Mouse (Mus musculus): Measurements from ENCODE around the gene Cbfa2t3. TPM values are rescaled to one million over a fixed set of nuclear protein-coding genes. Genes with fewer than 3 reads are reported as not detected.
A peak's percentile ranks its signal among the peaks of the same experiment; 100 is the strongest.

The Cbfa2t3 gene
- total and polyA plus RNA-seq, 2 experiments: 0.28 to 1.3 TPM

DNA sequence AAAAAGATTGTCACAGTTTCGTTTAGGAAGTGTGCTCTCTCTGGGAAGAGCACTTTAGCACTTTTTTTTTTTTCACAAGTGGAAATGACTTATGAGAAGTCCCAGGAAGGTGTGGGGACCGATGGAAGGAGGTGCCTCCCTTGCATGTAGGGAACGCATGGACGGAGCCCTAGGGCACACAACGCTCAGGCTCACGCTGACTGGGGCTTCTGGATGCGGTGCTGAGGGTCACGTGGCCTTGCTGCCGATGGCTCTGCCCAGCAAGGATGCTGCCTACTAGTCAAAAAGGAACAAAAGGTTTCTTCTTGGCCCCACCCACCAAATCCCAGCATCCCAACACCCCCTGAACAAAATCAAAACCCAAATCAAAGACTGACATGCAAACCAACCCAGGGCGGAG is 69.5 kb downstream of the Cbfa2t3 start:
- DNase-seq (ENCODE audit: extremely low read depth, low read depth, low spot score): no peak
- Histone ChIP-seq H3K9ac (ENCODE audit: low read depth, low read length) (no peak overlapping the region), H3K27me3 (ENCODE audit: control insufficient read depth, insufficient read depth, low read length) (no peaks in the 10 kb centered on the region), H3K4me3 (ENCODE audit: insufficient read depth, low read depth, low read length) (no peak overlapping the region), H3K79me2 (ENCODE audit: control insufficient read depth, insufficient read depth, low read length) (no peaks in the 10 kb centered on the region), H3K4me1 (ENCODE audit: control insufficient read depth, insufficient read depth, low read length) (no peaks in the 10 kb centered on the region), H3K27ac (replicated peaks; ENCODE audit: insufficient read depth, low read depth, low read length) (no peak overlapping the region), H3K36me3 (ENCODE audit: control insufficient read depth, insufficient read depth, low read length) (no peaks in the 10 kb centered on the region)
- 66% methylated on average over 10 of the region's 10 CpGs for WGBS
- TF ChIP-seq POLR2A (IDR thresholded peaks at IDR 0.05; ENCODE audit: extremely low read depth, insufficient read depth, low read length): no peak
- no peak for TF ChIP-seq CTCF (IDR thresholded peaks at IDR 0.05; ENCODE audit: low read depth, low read length)

GRCm38 (mm10) chr8:122626896-122627295 is 72.0 kb downstream of the Cbfa2t3 start:
- H3K27me3 ChIP-seq (ENCODE audit: control insufficient read depth, insufficient read depth, low read length): no peaks in the 10 kb centered on the region
- 69% methylated on average over 2 of the region's 2 CpGs for WGBS
- TF ChIP-seq CTCF (IDR thresholded peaks at IDR 0.05; ENCODE audit: low read depth, low read length): no peak
- TF ChIP-seq POLR2A (IDR thresholded peaks at IDR 0.05; ENCODE audit: extremely low read depth, insufficient read depth, low read length): no peak
- H3K36me3 ChIP-seq (ENCODE audit: control insufficient read depth, insufficient read depth, low read length): no peaks in the 10 kb centered on the region
- no peaks in the 10 kb centered on the region for H3K79me2 ChIP-seq (ENCODE audit: control insufficient read depth, insufficient read depth, low read length)
- H3K9ac ChIP-seq (ENCODE audit: low read depth, low read length): no peak overlapping the region
- no peak for DNase-seq (ENCODE audit: extremely low read depth, low read depth, low spot score)
- no peaks in the 10 kb centered on the region for H3K4me1 ChIP-seq (ENCODE audit: control insufficient read depth, insufficient read depth, low read length)
- no peak overlapping the region for H3K4me3 ChIP-seq (ENCODE audit: insufficient read depth, low read depth, low read length)
- no peak overlapping the region for H3K27ac ChIP-seq (replicated peaks; ENCODE audit: insufficient read depth, low read depth, low read length)

GRCm38 (mm10) chr8:122625811-122626210 is 73.1 kb downstream of the Cbfa2t3 start:
- Histone ChIP-seq H3K79me2 (ENCODE audit: control insufficient read depth, insufficient read depth, low read length) (no peaks in the 10 kb centered on the region), H3K36me3 (ENCODE audit: control insufficient read depth, insufficient read depth, low read length) (no peaks in the 10 kb centered on the region), H3K27ac (replicated peaks; ENCODE audit: insufficient read depth, low read depth, low read length) (no peak overlapping the region), H3K4me3 (ENCODE audit: insufficient read depth, low read depth, low read length) (no peak overlapping the region), H3K27me3 (ENCODE audit: control insufficient read depth, insufficient read depth, low read length) (no peaks in the 10 kb centered on the region), H3K4me1 (ENCODE audit: control insufficient read depth, insufficient read depth, low read length) (no peaks in the 10 kb centered on the region), H3K9ac (ENCODE audit: low read depth, low read length) (no peak overlapping the region)
- peak; percentile 53 for DNase-seq (ENCODE audit: extremely low read depth, low read depth, low spot score)
- no peak for TF ChIP-seq POLR2A (IDR thresholded peaks at IDR 0.05; ENCODE audit: extremely low read depth, insufficient read depth, low read length)
- TF ChIP-seq CTCF (IDR thresholded peaks at IDR 0.05; ENCODE audit: low read depth, low read length): no peak
- WGBS: 54% methylated on average over 9 of the region's 9 CpGs

- no peak for DNase-seq (ENCODE audit: extremely low read depth, low read depth, low spot score)
- H3K27me3 ChIP-seq (ENCODE audit: control insufficient read depth, insufficient read depth, low read length): no peaks in the 10 kb centered on the region
- no peak overlapping the region for H3K4me3 ChIP-seq (ENCODE audit: insufficient read depth, low read depth, low read length)
- TF ChIP-seq POLR2A (IDR thresholded peaks at IDR 0.05; ENCODE audit: extremely low read depth, insufficient read depth, low read length): no peak
- TF ChIP-seq CTCF (IDR thresholded peaks at IDR 0.05; ENCODE audit: low read depth, low read length): no peak
- 80% methylated on average over 5 of the region's 5 CpGs for WGBS
- H3K36me3 ChIP-seq (ENCODE audit: control insufficient read depth, insufficient read depth, low read length): no peaks in the 10 kb centered on the region
- H3K9ac ChIP-seq (ENCODE audit: low read depth, low read length): no peak overlapping the region
- H3K4me1 ChIP-seq (ENCODE audit: control insufficient read depth, insufficient read depth, low read length): no peaks in the 10 kb centered on the region
- H3K27ac ChIP-seq (replicated peaks; ENCODE audit: insufficient read depth, low read depth, low read length): no peak overlapping the region
- no peaks in the 10 kb centered on the region for H3K79me2 ChIP-seq (ENCODE audit: control insufficient read depth, insufficient read depth, low read length)
These were observed 74.3 kb downstream of the Cbfa2t3 start for GRCm38 (mm10) chr8:122624653-122625052.

DNA sequence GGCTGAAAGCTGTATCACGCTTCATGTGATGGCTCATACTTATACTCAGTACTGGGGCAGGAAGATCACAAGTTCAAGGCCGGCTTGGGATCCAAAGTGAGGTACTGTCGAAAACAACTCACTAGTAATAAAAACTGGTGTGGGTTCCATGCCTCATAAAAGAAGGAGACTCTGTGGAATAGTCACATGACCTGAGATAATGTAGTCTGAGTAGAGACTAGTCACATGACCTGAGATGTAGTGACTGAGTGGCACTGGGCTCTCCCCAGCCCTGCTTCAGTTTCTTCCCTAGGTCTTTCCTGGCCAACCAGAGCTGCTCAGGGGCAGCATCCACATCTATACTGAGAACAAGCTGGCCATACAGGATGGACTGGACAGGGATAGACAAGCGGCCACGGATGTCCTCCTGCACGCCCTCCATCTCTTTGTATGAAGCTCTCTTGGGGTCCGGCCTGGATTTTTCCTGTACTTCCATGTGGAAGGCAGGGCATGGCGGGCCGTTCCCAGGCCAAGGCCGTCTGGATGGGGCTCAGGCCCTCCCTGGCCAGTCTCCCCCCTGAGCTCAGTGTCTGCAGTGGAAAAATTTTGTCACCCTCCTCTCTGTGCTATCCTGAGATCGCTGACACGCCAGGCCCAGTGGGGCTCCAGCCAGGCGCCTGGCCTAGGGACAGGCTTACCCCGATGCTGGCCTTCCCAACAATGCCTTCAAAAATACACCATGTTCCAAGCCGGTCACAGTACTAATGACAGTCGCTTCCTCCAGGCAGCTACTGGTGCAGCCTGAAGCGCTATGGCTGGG is 74.9 kb downstream of the Cbfa2t3 start:
- Histone ChIP-seq H3K4me3 (ENCODE audit: insufficient read depth, low read depth, low read length) (no peak overlapping the region), H3K27ac (replicated peaks; ENCODE audit: insufficient read depth, low read depth, low read length) (no peak overlapping the region), H3K27me3 (ENCODE audit: control insufficient read depth, insufficient read depth, low read length) (no peaks in the 10 kb centered on the region), H3K79me2 (ENCODE audit: control insufficient read depth, insufficient read depth, low read length) (no peaks in the 10 kb centered on the region), H3K9ac (ENCODE audit: low read depth, low read length) (no peak overlapping the region), H3K36me3 (ENCODE audit: control insufficient read depth, insufficient read depth, low read length) (no peaks in the 10 kb centered on the region), H3K4me1 (ENCODE audit: control insufficient read depth, insufficient read depth, low read length) (no peaks in the 10 kb centered on the region)
- 91% methylated on average over 17 of the region's 17 CpGs for WGBS
- no peak for DNase-seq (ENCODE audit: extremely low read depth, low read depth, low spot score)
- no peak for TF ChIP-seq POLR2A (IDR thresholded peaks at IDR 0.05; ENCODE audit: extremely low read depth, insufficient read depth, low read length)
- no peak for TF ChIP-seq CTCF (IDR thresholded peaks at IDR 0.05; ENCODE audit: low read depth, low read length)

DNA sequence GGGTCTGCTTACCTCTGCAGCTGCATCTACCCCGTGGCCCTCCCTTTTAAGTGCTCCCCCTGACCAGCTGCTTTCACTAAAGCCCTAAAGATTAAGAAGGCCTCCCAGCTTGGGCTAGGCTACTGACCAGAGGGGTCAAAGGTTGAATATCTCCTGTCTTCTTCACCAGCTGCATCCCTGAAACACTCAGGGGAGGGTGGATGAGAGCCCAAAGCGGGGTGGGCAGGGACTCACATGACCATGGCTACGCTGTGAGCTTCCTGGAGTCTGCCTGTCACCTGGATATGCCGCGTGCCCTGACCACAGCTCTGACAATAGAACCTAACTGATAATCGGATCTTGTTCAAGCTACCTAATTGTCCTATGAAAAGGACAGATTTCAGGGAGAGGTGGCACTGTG is 76.2 kb downstream of the Cbfa2t3 start, which contains the start of gene Pabpn1l:
TSS of gene Pabpn1l (minus strand) at position 13 of the 400 bp plus-strand sequence.
- TF ChIP-seq CTCF (IDR thresholded peaks at IDR 0.05; ENCODE audit: low read depth, low read length): no peak
- TF ChIP-seq POLR2A (IDR thresholded peaks at IDR 0.05; ENCODE audit: extremely low read depth, insufficient read depth, low read length): no peak
- 79% methylated on average over 6 of the region's 6 CpGs for WGBS

More for the DNA sequence above, 76.2 kb downstream of the Cbfa2t3 start, which contains the start of gene Pabpn1l:
- Histone ChIP-seq H3K9ac (ENCODE audit: low read depth, low read length) (no peak within 1 kb of the TSS), H3K27ac (replicated peaks; ENCODE audit: insufficient read depth, low read depth, low read length) (no peak within 1 kb of the TSS), H3K79me2 (ENCODE audit: control insufficient read depth, insufficient read depth, low read length) (no peaks in the 10 kb centered on the region), H3K4me1 (ENCODE audit: control insufficient read depth, insufficient read depth, low read length) (no peaks in the 10 kb centered on the region), H3K27me3 (ENCODE audit: control insufficient read depth, insufficient read depth, low read length) (no peaks in the 10 kb centered on the region), H3K4me3 (ENCODE audit: insufficient read depth, low read depth, low read length) (no peak within 1 kb of the TSS), H3K36me3 (ENCODE audit: control insufficient read depth, insufficient read depth, low read length) (no peaks in the 10 kb centered on the region)
- no peak for DNase-seq (ENCODE audit: extremely low read depth, low read depth, low spot score)

Measured in liver, adult 2 months (tissue).